Mouse (Mus musculus) lung, postnatal 0 days (tissue): ENCODE data around the gene Gm10322. TPM values are rescaled to one million over a fixed set of nuclear protein-coding genes. Genes with fewer than 3 reads are reported as not detected.

Experiments
- ATAC-seq: fragments of 200-750 bp; cut with Nextera tagmentation; 2 replicates; pipeline ENCODE4 v1.8.0; 2017; ENCODE audit warnings: moderate library complexity
- DNase-seq: peaks from one replicate; pipeline ENCODE4 v3.0.0-alpha.2; 2016; ENCODE audit warnings: low spot score
- H3K27ac ChIP-seq: fragments of 300-500 bp; sonication (generic); 2 replicates; pipeline ENCODE4 v1.5.1; 2014; ENCODE audit warnings: antibody characterized with exemption, mild to moderate bottlenecking, low read length, mixed read lengths
- H3K27me3 ChIP-seq: fragments of 300-500 bp; sonication (generic); replicated peaks from 2 replicates; pipeline ENCODE4 v1.6.1; 2014; ENCODE audit warnings: low read length, mixed read lengths; ENCODE audit not compliant: insufficient read depth
- H3K36me3 ChIP-seq: fragments of 300-500 bp; sonication (generic); 2 replicates; pipeline ENCODE4 v1.6.1; 2014; ENCODE audit warnings: low read length, mixed read lengths; ENCODE audit not compliant: insufficient read depth
- H3K4me1 ChIP-seq: fragments of 300-500 bp; sonication (generic); 2 replicates; pipeline ENCODE4 v1.6.1; 2014; ENCODE audit warnings: antibody characterized with exemption, low read depth, low read length, mixed read lengths; ENCODE audit not compliant: insufficient read depth
- H3K4me2 ChIP-seq: fragments of 300-500 bp; sonication (generic); replicated peaks from 2 replicates; pipeline ENCODE4 v1.6.1; 2014; ENCODE audit warnings: low read depth, mild to moderate bottlenecking, low read length, moderate library complexity, mixed read lengths
- H3K4me3 ChIP-seq: fragments of 300-500 bp; sonication (generic); 2 replicates; pipeline ENCODE4 v1.5.1; 2014; ENCODE audit warnings: low read depth, low read length
- H3K9ac ChIP-seq: fragments of 300-500 bp; sonication (generic); replicated peaks from 2 replicates; pipeline ENCODE4 v1.6.1; 2014; ENCODE audit warnings: low read depth, mild to moderate bottlenecking
- H3K9me3 ChIP-seq: fragments of 300-500 bp; sonication (generic); 2 replicates; pipeline ENCODE4 v1.6.1; 2016; ENCODE audit warnings: low read length, mixed read lengths
- CTCF ChIP-seq: IDR thresholded peaks from 2 replicates; pipeline ENCODE4 v1.5.1; 2016; ENCODE audit warnings: antibody characterized with exemption, mild to moderate bottlenecking
- EP300 ChIP-seq: IDR thresholded peaks from 2 replicates; pipeline ENCODE4 v1.6.1; 2016; ENCODE audit warnings: antibody characterized with exemption, mild to moderate bottlenecking, control low read depth
- WGBS: fragments of 180-500 bp; shearing (Covaris S2); extraction: QIAGEN DNeasy Blood & Tissue Kit; methylation state at CpG from one replicate; pipeline ENCODE4 v1.1.7; 2014; 5-methylcytosine and 5-hydroxymethylcytosine counted together
- polyA plus RNA-seq: library from polyadenylated mRNA; unstranded; fragments of >200 nt; fragmentation: Nextera tagmentation; extraction: Ambion mirVana; gene quantifications from 2 replicates; pipeline ENCODE4 v1.2.1, GENCODE M21; 2015

Gene Gm10322
- polyA plus RNA-seq, 1 experiment from 2014 or later, result not detected

DNA sequence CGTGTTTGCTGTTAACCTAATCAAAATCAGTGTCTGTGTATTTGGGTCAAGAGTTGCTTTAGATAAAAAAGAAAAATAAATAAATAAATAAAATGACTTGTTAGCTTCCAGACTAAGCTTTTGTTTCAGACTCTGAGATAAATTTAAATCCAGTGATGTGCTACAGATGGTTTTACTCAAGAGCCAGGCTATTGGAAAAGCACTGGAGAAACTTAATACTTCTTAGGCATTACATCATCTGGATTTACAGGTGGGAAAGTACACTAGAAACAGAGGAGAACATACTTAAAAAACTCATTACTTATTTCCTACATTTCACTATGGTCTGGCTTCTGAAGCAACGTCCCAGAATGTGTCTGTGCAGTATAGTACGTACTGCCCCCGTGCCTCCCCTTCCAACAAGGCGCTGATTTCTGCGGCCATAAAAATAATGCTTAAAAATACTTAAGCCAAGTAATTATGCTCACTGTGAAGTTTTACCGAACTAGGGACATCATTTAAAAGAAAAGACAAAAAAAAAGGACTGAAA is 21.8 kb downstream of the Gm10322 start:
- 58% methylated on average over 7 of the region's 7 CpGs for WGBS
- TF ChIP-seq EP300 (no peak), CTCF (no peak)
- Histone ChIP-seq H3K9me3 (no peaks in the 10 kb centered on the region), H3K4me2 (no peak overlapping the region), H3K4me1 (peaks cover 10% of the 10 kb centered on the region; the same call in 1 of the 2 replicates), H3K9ac (no peak overlapping the region), H3K27me3 (no peaks in the 10 kb centered on the region), H3K36me3 (no peaks in the 10 kb centered on the region), H3K4me3 (no peak overlapping the region), H3K27ac (no peak overlapping the region)
- no peak for ATAC-seq
- peak; percentile 22 for DNase-seq

DNA sequence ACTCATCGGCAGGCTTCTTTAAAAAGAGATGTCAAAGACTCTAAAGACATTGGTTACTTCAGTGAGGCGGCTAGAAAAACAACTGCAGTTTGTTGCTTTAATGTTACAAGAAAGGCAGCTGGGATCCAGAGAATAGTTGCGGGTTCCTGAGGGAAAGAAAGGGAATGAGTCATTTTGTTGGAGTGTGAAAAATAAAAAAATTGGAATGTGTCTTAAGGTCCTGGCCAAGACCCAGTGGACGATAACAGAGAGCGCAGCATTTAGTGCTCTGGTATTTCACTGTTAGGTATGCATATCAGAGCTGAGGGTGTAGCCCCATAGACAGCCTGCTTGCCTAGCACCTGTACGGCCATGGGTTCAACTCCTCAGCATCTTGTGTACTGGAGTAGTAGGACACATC is 22.7 kb downstream of the Gm10322 start:
- WGBS, result 66% methylated on average over 6 of the region's 6 CpGs
- Histone ChIP-seq H3K4me3 (no peak overlapping the region), H3K9ac (no peak overlapping the region), H3K36me3 (no peaks in the 10 kb centered on the region), H3K4me1 (peaks cover 10% of the 10 kb centered on the region; the same call in 1 of the 2 replicates), H3K27ac (no peak overlapping the region), H3K9me3 (no peaks in the 10 kb centered on the region), H3K4me2 (no peak overlapping the region), H3K27me3 (no peaks in the 10 kb centered on the region)
- no peak for TF ChIP-seq CTCF
- no peak; the same call in 1 of the 2 replicates for TF ChIP-seq EP300
- DNase-seq (peak; percentile 49), ATAC-seq (peak; percentile 71)

DNA sequence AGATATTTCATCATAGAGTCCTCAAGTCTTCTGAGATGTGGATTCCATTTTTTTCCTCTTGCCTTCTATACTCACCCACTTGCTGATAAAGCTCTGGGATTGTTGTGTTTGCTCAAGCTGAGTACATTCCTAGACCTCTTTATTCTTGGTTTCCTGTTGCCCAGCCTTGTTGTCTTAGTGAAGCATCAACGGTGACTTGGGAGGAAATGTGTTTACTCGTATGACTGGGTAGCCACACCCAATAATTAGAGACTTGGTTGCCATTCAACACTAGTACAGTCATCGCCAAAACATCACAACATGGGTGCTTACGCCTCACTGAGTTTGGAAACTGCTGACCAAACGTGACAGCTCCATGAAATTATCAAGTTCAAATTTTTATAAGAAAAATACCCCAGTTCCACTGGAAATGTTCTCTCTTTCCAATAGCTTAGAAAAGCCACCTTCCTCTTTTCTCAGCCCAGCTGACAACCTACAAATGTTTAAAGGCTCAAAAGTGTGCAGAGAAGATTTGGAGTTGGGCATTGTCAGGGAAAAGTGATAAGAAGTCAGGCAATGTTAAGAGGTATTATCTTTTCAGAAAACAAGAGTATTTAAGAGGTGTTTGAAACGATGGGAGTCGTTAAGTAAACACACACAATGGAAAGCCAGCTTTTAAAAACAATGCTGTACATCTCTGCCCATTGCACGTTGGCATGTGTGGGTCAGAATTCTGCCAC is 27.0 kb downstream of the Gm10322 start:
- TF ChIP-seq CTCF (no peak), EP300 (peak; percentile 86)
- Histone ChIP-seq H3K36me3 (no peaks in the 10 kb centered on the region), H3K27me3 (no peaks in the 10 kb centered on the region), H3K4me2 (no peak overlapping the region), H3K4me1 (peaks cover 10% of the 10 kb centered on the region; the same call in 1 of the 2 replicates), H3K9ac (no peak overlapping the region), H3K4me3 (no peak overlapping the region), H3K27ac (no peak overlapping the region), H3K9me3 (no peaks in the 10 kb centered on the region)
- peak; percentile 83 for ATAC-seq
- WGBS, result 46% methylated on average over 8 of the region's 8 CpGs
- DNase-seq, result peak; percentile 72

DNA sequence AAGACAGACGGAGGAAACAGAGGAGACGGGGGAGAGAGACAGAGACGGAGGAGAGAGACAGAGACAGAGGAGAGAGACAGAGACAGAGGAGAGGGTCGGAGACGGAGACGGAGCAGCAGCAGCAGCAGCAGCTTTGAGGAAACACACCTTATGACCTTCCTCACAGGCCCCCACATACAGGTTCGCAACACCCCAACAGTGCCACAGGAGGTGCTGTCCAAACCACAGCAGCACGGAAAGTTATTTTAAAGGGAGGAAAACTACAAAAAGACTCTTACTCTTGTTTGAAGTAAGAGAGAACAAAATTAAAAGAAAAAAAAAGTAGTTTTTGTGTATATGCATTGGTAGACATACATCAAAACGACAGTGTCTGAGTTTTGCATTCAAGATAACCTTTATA is 27.8 kb downstream of the Gm10322 start:
- Histone ChIP-seq H3K4me3 (no peak overlapping the region), H3K27ac (no peak overlapping the region), H3K27me3 (no peaks in the 10 kb centered on the region), H3K9ac (no peak overlapping the region), H3K36me3 (no peaks in the 10 kb centered on the region), H3K4me1 (peaks cover 6% of the 10 kb centered on the region; the same call in 1 of the 2 replicates), H3K4me2 (no peak overlapping the region), H3K9me3 (no peaks in the 10 kb centered on the region)
- DNase-seq (no peak), ATAC-seq (no peak)
- WGBS, result 56% methylated on average over 9 of the region's 9 CpGs
- no peak for TF ChIP-seq EP300
- no peak for TF ChIP-seq CTCF

DNA sequence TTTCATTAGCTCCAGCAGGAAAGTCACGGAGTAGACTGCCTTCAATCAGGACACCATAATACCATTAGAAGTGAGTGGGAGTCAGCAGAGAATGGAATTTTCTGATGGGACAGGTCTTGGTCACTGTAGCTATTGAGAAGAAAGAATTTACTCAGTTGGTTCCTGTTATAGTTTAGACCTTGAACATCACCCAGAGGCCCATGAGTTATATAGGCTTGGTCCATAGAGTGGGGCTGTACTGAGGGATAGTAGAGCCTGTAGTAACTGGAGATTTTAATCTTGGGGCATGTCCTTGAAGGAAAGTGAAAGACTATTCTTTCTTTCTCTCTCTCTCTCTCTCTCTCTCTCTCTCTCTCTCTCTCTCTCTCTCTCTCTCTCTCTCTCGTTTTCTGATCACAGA is 28.8 kb downstream of the Gm10322 start:
- Histone ChIP-seq H3K4me3 (no peak overlapping the region), H3K9me3 (no peaks in the 10 kb centered on the region), H3K27me3 (no peaks in the 10 kb centered on the region), H3K4me2 (no peak overlapping the region), H3K9ac (no peak overlapping the region), H3K27ac (no peak overlapping the region), H3K4me1 (peaks cover 6% of the 10 kb centered on the region; the same call in 1 of the 2 replicates), H3K36me3 (no peaks in the 10 kb centered on the region)
- no peak for DNase-seq
- WGBS, result 66% methylated on average over 2 of the region's 2 CpGs
- ATAC-seq, result no peak
- TF ChIP-seq EP300 (no peak), CTCF (no peak)

DNA sequence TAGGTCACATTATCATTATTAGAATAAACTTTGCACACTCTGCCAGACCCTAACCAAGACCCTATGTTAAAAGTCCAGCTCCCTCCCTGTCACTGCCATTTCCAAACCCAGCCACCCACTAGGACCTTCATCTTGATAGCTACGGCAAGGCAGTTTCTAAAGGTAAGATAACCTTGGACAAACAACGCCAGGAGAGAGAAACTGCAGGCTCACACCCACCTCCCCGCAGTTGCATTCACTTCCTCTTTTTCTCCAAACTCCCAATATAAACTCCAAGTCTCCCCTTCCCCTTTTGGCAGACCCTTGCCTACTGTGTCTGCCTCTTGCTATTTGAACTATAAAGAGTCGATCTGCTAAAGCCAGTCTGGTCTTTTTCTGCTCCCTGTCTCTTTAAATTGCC is 29.3 kb downstream of the Gm10322 start:
- Histone ChIP-seq H3K4me3 (no peak overlapping the region), H3K9ac (no peak overlapping the region), H3K27me3 (no peaks in the 10 kb centered on the region), H3K36me3 (no peaks in the 10 kb centered on the region), H3K27ac (no peak overlapping the region), H3K9me3 (no peaks in the 10 kb centered on the region), H3K4me2 (no peak overlapping the region), H3K4me1 (peaks cover 6% of the 10 kb centered on the region; the same call in 1 of the 2 replicates)
- no peak for DNase-seq
- no peak for TF ChIP-seq EP300
- no peak for TF ChIP-seq CTCF
- 35% methylated on average over 4 of the region's 4 CpGs for WGBS
- ATAC-seq, result no peak
